Mouse (Mus musculus) embryonic facial prominence, embryonic 15.5 days (tissue): ENCODE measurements at regions not wholly inside any gene's neighbourhood (a gene's known extent, or its start where the extent isn't known, plus 50 kb on each side); places are given as distances from the start of the nearest gene placed in this dataset.

Experiments
- ATAC-seq: fragments of 200-750 bp; cut with Nextera tagmentation; 2 replicates; pipeline ENCODE4 v1.8.0; 2017; ENCODE audit warnings: low read depth, moderate TSS enrichment; ENCODE audit not compliant: insufficient number of reproducible peaks, low FRiP score, low TSS enrichment
- H3K27ac ChIP-seq: fragments of 300-500 bp; sonication (generic); replicated peaks from 2 replicates; pipeline ENCODE4 v1.5.1; 2015; ENCODE audit warnings: mild to moderate bottlenecking, inconsistent platforms
- H3K27me3 ChIP-seq: fragments of 300-500 bp; sonication (generic); 2 replicates; pipeline ENCODE4 v1.6.1; 2015; ENCODE audit warnings: inconsistent platforms
- H3K36me3 ChIP-seq: fragments of 300-500 bp; sonication (generic); 2 replicates; pipeline ENCODE4 v1.6.1; 2015; ENCODE audit warnings: mild to moderate bottlenecking, inconsistent platforms
- H3K4me1 ChIP-seq: fragments of 300-500 bp; sonication (generic); 2 replicates; pipeline ENCODE4 v1.6.1; 2015; ENCODE audit warnings: inconsistent platforms
- H3K4me2 ChIP-seq: fragments of 300-500 bp; sonication (generic); replicated peaks from 2 replicates; pipeline ENCODE4 v1.6.1; 2015; ENCODE audit warnings: mild to moderate bottlenecking, inconsistent platforms
- H3K4me3 ChIP-seq: fragments of 300-500 bp; sonication (generic); replicated peaks from 2 replicates; pipeline ENCODE4 v1.5.1; 2015; ENCODE audit warnings: mild to moderate bottlenecking, inconsistent platforms
- H3K9ac ChIP-seq: fragments of 300-500 bp; sonication (generic); 2 replicates; pipeline ENCODE4 v1.6.1; 2015; ENCODE audit warnings: inconsistent platforms
- H3K9me3 ChIP-seq: fragments of 300-500 bp; sonication (generic); replicated peaks from 2 replicates; pipeline ENCODE4 v1.6.1; 2016; ENCODE audit warnings: inconsistent platforms
- WGBS: fragments of 180-500 bp; shearing (Covaris S2); methylation state at CpG from one replicate; pipeline ENCODE4 v1.1.7; 2015; 5-methylcytosine and 5-hydroxymethylcytosine counted together

GRCm38 (mm10) chr16:79449732-79450131 lies 358.8 kb upstream of the Tmprss15 start:
- no peaks in the 10 kb centered on the region for H3K9me3 ChIP-seq

GRCm38 (mm10) chr16:79407385-79407784 lies 316.5 kb upstream of the Tmprss15 start:
- H3K36me3 ChIP-seq = no peaks in the 10 kb centered on the region
- H3K27me3 ChIP-seq = no peaks in the 10 kb centered on the region
- no peak overlapping the region for H3K27ac ChIP-seq
- no peak for ATAC-seq
- H3K4me2 ChIP-seq = no peak overlapping the region
- no peaks in the 10 kb centered on the region for H3K4me1 ChIP-seq
- H3K4me3 ChIP-seq = no peak overlapping the region
- H3K9ac ChIP-seq = no peak overlapping the region
- H3K9me3 ChIP-seq = no peaks in the 10 kb centered on the region

More at GRCm38 (mm10) chr16:79449732-79450131, 358.8 kb upstream of the Tmprss15 start:
- H3K4me3 ChIP-seq = no peak overlapping the region
- H3K9ac ChIP-seq = no peak overlapping the region
- WGBS = 57% methylated on average over 1 of the region's 1 CpGs
- no peaks in the 10 kb centered on the region for H3K4me1 ChIP-seq
- H3K4me2 ChIP-seq = no peak overlapping the region
- no peak for ATAC-seq
- H3K36me3 ChIP-seq = no peaks in the 10 kb centered on the region
- no peaks in the 10 kb centered on the region for H3K27me3 ChIP-seq
- no peak overlapping the region for H3K27ac ChIP-seq

GRCm38 (mm10) chr16:79406216-79406615 lies 315.3 kb upstream of the Tmprss15 start:
- Histone ChIP-seq H3K36me3 (no peaks in the 10 kb centered on the region), H3K9ac (no peak overlapping the region), H3K4me1 (no peaks in the 10 kb centered on the region), H3K9me3 (no peaks in the 10 kb centered on the region), H3K27me3 (no peaks in the 10 kb centered on the region), H3K27ac (no peak overlapping the region), H3K4me3 (no peak overlapping the region), H3K4me2 (no peak overlapping the region)
- no peak for ATAC-seq
- WGBS = 66% methylated on average over 2 of the region's 2 CpGs

DNA sequence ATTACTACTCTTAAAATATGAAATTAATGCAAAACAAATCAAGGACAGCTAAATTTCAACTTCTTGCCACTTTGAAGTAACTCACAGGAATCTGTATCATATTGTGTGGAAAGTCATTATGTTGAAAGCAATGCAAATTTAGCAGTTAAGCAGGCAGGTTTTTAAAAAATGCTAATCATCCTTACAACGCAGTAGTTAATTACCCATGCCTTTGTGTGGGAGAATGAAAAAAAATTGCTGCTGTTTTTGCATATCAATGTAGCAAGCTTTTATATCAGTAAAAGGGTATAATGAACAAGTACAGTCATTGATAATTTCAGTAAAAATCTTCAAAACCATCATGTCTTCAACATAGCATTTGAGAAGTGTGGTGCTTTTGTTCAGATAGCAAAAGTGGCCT lies 313.2 kb upstream of the Tmprss15 start:
- ATAC-seq = no peak
- 85% methylated on average over 1 of the region's 1 CpGs for WGBS
- Histone ChIP-seq H3K27me3 (no peaks in the 10 kb centered on the region), H3K27ac (no peak overlapping the region), H3K4me1 (no peaks in the 10 kb centered on the region), H3K9ac (no peak overlapping the region), H3K36me3 (no peaks in the 10 kb centered on the region), H3K4me3 (no peak overlapping the region), H3K9me3 (no peaks in the 10 kb centered on the region), H3K4me2 (no peak overlapping the region)

DNA sequence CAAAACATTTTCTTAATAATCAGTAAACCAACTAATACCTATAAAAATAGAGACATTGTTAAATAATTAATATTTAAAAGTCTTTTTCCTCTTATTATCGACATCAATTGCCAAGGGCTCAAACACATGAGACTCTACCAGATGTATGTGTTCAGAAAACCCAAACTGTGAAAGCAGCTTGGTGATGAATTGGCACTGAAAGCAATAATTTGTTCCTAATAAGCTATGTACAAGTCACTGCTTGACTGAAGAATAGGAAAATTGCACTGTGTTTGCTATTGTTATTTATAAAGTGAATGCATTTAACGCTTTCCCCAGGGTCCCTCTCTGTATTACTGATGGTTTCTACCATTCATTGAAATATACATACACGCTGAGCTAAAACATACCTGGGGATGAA lies 309.2 kb upstream of the Tmprss15 start:
- H3K4me3 ChIP-seq = no peak overlapping the region
- no peaks in the 10 kb centered on the region for H3K27me3 ChIP-seq
- no peaks in the 10 kb centered on the region for H3K36me3 ChIP-seq
- no peak overlapping the region for H3K9ac ChIP-seq
- H3K4me1 ChIP-seq = no peaks in the 10 kb centered on the region
- no peak for ATAC-seq
- no peaks in the 10 kb centered on the region for H3K9me3 ChIP-seq
- 94% methylated on average over 3 of the region's 3 CpGs for WGBS
- no peak overlapping the region for H3K4me2 ChIP-seq
- H3K27ac ChIP-seq = no peak overlapping the region

DNA sequence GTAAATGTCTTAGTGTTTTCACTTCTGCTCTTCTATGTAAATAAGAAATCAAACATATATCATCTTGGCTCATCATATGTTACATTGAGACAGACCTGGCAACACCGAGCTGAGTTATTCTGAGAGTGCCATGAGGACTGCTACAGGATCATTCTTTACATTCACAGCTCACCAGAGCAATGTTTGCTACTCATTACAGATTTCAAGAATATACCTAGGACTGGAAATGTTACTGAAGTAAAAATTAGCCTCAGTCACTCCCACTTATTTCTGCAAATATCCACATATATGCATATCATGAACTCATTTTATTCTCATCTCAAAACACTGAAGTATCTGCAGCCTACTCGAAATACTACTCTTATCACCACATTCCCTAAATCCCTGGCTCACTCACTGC lies 307.6 kb upstream of the Tmprss15 start:
- H3K27me3 ChIP-seq = no peaks in the 10 kb centered on the region
- no peaks in the 10 kb centered on the region for H3K36me3 ChIP-seq
- no peaks in the 10 kb centered on the region for H3K9me3 ChIP-seq
- no peak overlapping the region for H3K27ac ChIP-seq
- H3K9ac ChIP-seq = no peak overlapping the region
- H3K4me3 ChIP-seq = no peak overlapping the region
- ATAC-seq = no peak
- WGBS = 75% methylated on average over 2 of the region's 2 CpGs
- H3K4me2 ChIP-seq = no peak overlapping the region
- H3K4me1 ChIP-seq = no peaks in the 10 kb centered on the region

DNA sequence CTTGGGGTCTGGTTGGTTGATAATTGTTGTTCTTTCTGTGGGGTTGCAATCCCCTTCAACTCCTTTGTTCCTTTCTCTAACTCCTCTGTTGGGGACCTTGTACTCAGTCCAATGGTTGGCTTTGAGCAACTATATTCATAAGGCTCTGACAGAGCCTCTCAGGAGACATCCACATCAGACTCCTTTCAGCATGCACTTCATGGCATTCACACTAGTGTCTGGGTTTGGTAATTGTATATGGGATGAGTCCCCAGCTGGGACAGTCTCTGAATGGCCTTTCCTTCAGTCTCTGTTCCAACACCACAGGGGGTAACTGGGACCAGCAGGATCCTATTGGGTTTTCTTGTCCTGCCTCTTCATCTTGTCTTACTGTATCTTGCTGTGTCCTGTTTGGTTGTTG lies 303.5 kb upstream of the Tmprss15 start:
- no peak overlapping the region for H3K27ac ChIP-seq
- H3K4me2 ChIP-seq = no peak overlapping the region
- H3K9me3 ChIP-seq = no peaks in the 10 kb centered on the region
- no peaks in the 10 kb centered on the region for H3K27me3 ChIP-seq
- ATAC-seq = no peak
- no peaks in the 10 kb centered on the region for H3K4me1 ChIP-seq
- H3K4me3 ChIP-seq = no peak overlapping the region
- H3K9ac ChIP-seq = no peak overlapping the region
- H3K36me3 ChIP-seq = no peaks in the 10 kb centered on the region

DNA sequence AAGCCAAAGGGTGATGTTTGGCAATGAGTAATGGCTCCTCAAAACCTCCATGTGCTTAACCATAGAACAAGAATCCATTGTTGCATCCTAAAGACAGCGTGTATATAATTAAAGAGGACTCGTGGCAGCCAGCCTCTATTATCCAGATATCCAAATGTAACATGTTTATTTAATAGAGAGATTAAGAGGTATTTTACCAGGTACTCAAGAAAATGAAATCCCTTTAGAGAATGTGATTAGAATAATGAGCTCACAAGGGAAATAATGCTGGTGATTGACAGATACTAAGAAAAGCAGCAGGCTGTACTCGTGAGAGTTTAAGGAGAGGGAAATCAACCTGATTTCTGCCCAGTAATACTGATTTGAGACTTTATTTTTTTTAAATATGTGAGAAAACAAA lies 295.5 kb upstream of the Tmprss15 start:
- H3K4me2 ChIP-seq = no peak overlapping the region
- H3K27ac ChIP-seq = no peak overlapping the region
- 46% methylated on average over 3 of the region's 3 CpGs for WGBS
- no peaks in the 10 kb centered on the region for H3K27me3 ChIP-seq
- H3K4me1 ChIP-seq = no peaks in the 10 kb centered on the region
- H3K36me3 ChIP-seq = no peaks in the 10 kb centered on the region
- H3K9ac ChIP-seq = no peak overlapping the region
- ATAC-seq = no peak
- no peak overlapping the region for H3K4me3 ChIP-seq
- no peaks in the 10 kb centered on the region for H3K9me3 ChIP-seq

- no peak overlapping the region for H3K9ac ChIP-seq
- no peaks in the 10 kb centered on the region for H3K27me3 ChIP-seq
- H3K9me3 ChIP-seq = no peaks in the 10 kb centered on the region
- no peaks in the 10 kb centered on the region for H3K36me3 ChIP-seq
- H3K4me1 ChIP-seq = no peaks in the 10 kb centered on the region
- H3K4me3 ChIP-seq = no peak overlapping the region
- no peak overlapping the region for H3K4me2 ChIP-seq
- no peak for ATAC-seq
- H3K27ac ChIP-seq = no peak overlapping the region
Observed at GRCm38 (mm10) chr16:79350127-79350526, 259.2 kb upstream of the Tmprss15 start.

GRCm38 (mm10) chr16:79342453-79342852 lies 251.6 kb upstream of the Tmprss15 start:
- Histone ChIP-seq H3K36me3 (no peaks in the 10 kb centered on the region), H3K4me2 (no peak overlapping the region), H3K4me1 (no peaks in the 10 kb centered on the region), H3K27me3 (no peaks in the 10 kb centered on the region), H3K4me3 (no peak overlapping the region), H3K9ac (no peak overlapping the region), H3K9me3 (no peaks in the 10 kb centered on the region), H3K27ac (no peak overlapping the region)
- 68% methylated on average over 3 of the region's 3 CpGs for WGBS
- ATAC-seq = no peak

GRCm38 (mm10) chr16:79336416-79336815 lies 245.5 kb upstream of the Tmprss15 start:
- Histone ChIP-seq H3K9me3 (no peaks in the 10 kb centered on the region), H3K27me3 (no peaks in the 10 kb centered on the region), H3K36me3 (no peaks in the 10 kb centered on the region), H3K4me1 (no peaks in the 10 kb centered on the region), H3K4me2 (no peak overlapping the region), H3K4me3 (no peak overlapping the region), H3K27ac (no peak overlapping the region), H3K9ac (no peak overlapping the region)
- ATAC-seq = no peak
- 68% methylated on average over 2 of the region's 2 CpGs for WGBS

- Histone ChIP-seq H3K4me3 (no peak overlapping the region), H3K9ac (no peak overlapping the region), H3K4me2 (no peak overlapping the region), H3K9me3 (no peaks in the 10 kb centered on the region), H3K4me1 (no peaks in the 10 kb centered on the region), H3K27me3 (no peaks in the 10 kb centered on the region), H3K27ac (no peak overlapping the region), H3K36me3 (no peaks in the 10 kb centered on the region)
- ATAC-seq = no peak
Observed at GRCm38 (mm10) chr16:79336016-79336415, 245.1 kb upstream of the Tmprss15 start.

DNA sequence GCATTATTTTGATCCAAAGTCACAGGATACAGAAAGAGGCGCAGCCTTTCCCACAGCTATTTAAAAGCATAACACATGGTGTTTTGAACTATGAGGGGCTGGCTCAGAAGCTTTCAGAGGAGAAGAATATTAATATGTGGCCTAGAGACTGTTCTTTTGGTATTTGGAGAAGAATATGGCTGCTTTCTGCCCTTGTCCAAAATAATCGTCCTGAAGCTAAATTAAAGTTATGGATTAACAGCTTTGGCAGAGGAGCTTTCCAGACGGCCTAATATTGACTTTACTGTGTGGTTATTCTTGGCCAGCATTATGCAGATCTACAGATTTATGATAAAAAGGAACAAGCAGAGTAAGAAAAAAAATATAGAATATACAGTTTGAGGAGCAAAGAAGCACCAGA lies 222.4 kb upstream of the Tmprss15 start:
- Histone ChIP-seq H3K9ac (no peak overlapping the region), H3K4me1 (no peaks in the 10 kb centered on the region), H3K4me3 (no peak overlapping the region), H3K9me3 (no peaks in the 10 kb centered on the region), H3K4me2 (no peak overlapping the region), H3K27ac (no peak overlapping the region), H3K27me3 (no peaks in the 10 kb centered on the region), H3K36me3 (no peaks in the 10 kb centered on the region)
- ATAC-seq = no peak
- 69% methylated on average over 3 of the region's 3 CpGs for WGBS
